ENCODE assay signal across 8 mouse cellular contexts in genomic region chr12:73583813-73584609, GRCm38 (mm10). TPM values are rescaled to one million over a fixed set of nuclear protein-coding genes. Genes with fewer than 3 reads are reported as not detected.
DNase-seq lines count a peak whose midpoint lies in the region; ATAC-seq lines count a peak whose summit lies in the region.

No protein-coding gene starts in this region.

- H3K9me3 ChIP-seq in heart, embryonic 14.5 days (ENCODE audit: control insufficient read depth, low read length), result no peaks in the 10 kb centered on the region

- WGBS in heart, embryonic 14.5 days, result 6% methylated on average over 24 of the region's 33 CpGs

- DNase-seq in layer of hippocampus, postnatal 10 days (ENCODE audit: low spot score in 2 of 2), result peak; percentile 14 to 34
- no peak for DNase-seq in layer of hippocampus, postnatal 14 days (ENCODE audit: low spot score in 2 of 2)
- peak; percentile 60 for DNase-seq in embryo, embryonic 10.5 days (ENCODE audit: low spot score)
- peak; percentile 64 for DNase-seq in kidney, postnatal 14 days
- no peak for DNase-seq in thymus, postnatal 4 days
- DNase-seq in cerebellum, adult 9-10 months, result no peak

- peaks cover 7% of the 10 kb centered on the region for H3K27me3 ChIP-seq in heart, embryonic 14.5 days (ENCODE audit: control insufficient read depth, insufficient read depth, low read length)

- peak overlapping the region; percentile 69 to 86 for H3K27ac ChIP-seq in heart, embryonic 14.5 days (replicated peaks in 1 of 2; ENCODE audit: control insufficient read depth in 1 of 2, insufficient read depth in 1 of 2, low read depth in 2 of 2, low read length in 2 of 2)

- peak overlapping the region; percentile 58 to 80 for H3K4me3 ChIP-seq in heart, embryonic 14.5 days (ENCODE audit: control insufficient read depth in 1 of 2, insufficient read depth in 1 of 2, low read depth in 1 of 2, low read length in 2 of 2)

- H3K36me3 ChIP-seq in heart, embryonic 14.5 days (ENCODE audit: control insufficient read depth, insufficient read depth, low read length), result no peaks in the 10 kb centered on the region

- ATAC-seq in heart, embryonic 14.5 days (ENCODE audit: insufficient number of reproducible peaks, insufficient read depth, low FRiP score, low read depth), result no peak
- peak; percentile 52 for ATAC-seq in megakaryocyte progenitor cell, adult 5-6 weeks (replicated peaks; ENCODE audit: poor library complexity)

- H3K4me2 ChIP-seq in heart, embryonic 14.5 days (ENCODE audit: low read length), result peak overlapping the region; percentile 94

- H3K9ac ChIP-seq in heart, embryonic 14.5 days (ENCODE audit: low read length), result peak overlapping the region; percentile 92

- 0 out of 4 replicates have a peak, but pooled peaks cover 0 to 4% of the 10 kb centered on the region in 2 experiments for H3K4me1 ChIP-seq in heart, embryonic 14.5 days (ENCODE audit: control insufficient read depth in 2 of 2, insufficient read depth in 2 of 2, low read length in 2 of 2)

RNA-seq across cellular contexts. Expression of gene Prkch, which starts 0.6 kb away (rescaled TPM):
- total RNA-seq in layer of hippocampus, postnatal 10 days (2021), result 1 to 10 TPM; 5.6 to 7.0 TPM
- total RNA-seq in layer of hippocampus, postnatal 14 days (2021), result 1 to 10 TPM; 4.1 to 8.6 TPM
- 14.3 and 16.5 TPM in 2 replicates for polyA plus RNA-seq in heart, embryonic 14.5 days (2014; fragmentation: Nextera tagmentation; extraction: Ambion mirVana)
- total RNA-seq in megakaryocyte progenitor cell, adult 5-6 weeks (2015), result 4.2 and 7.5 TPM in 2 replicates
- 4.5 and 4.9 TPM in 2 replicates for total RNA-seq in megakaryocyte progenitor cell, adult 5-6 weeks (2017)

RNA-seq across cellular contexts. Expression of gene Tmem30b, which starts 37.8 kb away (rescaled TPM):
- under 1 TPM in 1 of 2 experiments, not detected in 1; 0.13 TPM for total RNA-seq in layer of hippocampus, postnatal 10 days (2021)
- total RNA-seq in layer of hippocampus, postnatal 14 days (2021), result under 1 TPM in 1 of 2 experiments, not detected in 1; 0.21 TPM
- polyA plus RNA-seq in heart, embryonic 14.5 days (2014; fragmentation: Nextera tagmentation; extraction: Ambion mirVana), result 0.11 and 0.27 TPM in 2 replicates
- not detected in 2 replicates for total RNA-seq in megakaryocyte progenitor cell, adult 5-6 weeks (2015)
- total RNA-seq in megakaryocyte progenitor cell, adult 5-6 weeks (2017), result not detected in 2 replicates

Comparison
In these comparisons a context has a peak if more than half of its experiments do, and no peak if none do; other contexts are left out.
1. DNase-seq: peak in layer of hippocampus, postnatal 10 days (2 of 2), embryo, embryonic 10.5 days (single experiment) and kidney, postnatal 14 days (single experiment); none in layer of hippocampus, postnatal 14 days (0 of 2), thymus, postnatal 4 days (single experiment) and cerebellum, adult 9-10 months (single experiment).